Mouse (Mus musculus): ENCODE data around the gene BC030499.

GRCm38 (mm10) chr11:78262550-78262949 is 28.1 kb upstream of the BC030499 start:
- TF ChIP-seq CTCF (IDR thresholded peaks at IDR 0.05; ENCODE audit: low read depth) (peak; percentile 68), EP300 (IDR thresholded peaks at IDR 0.05; ENCODE audit: low read depth) (no peak)
